Mouse (Mus musculus): ENCODE results near the gene Riok1. TPM values are rescaled to one million over a fixed set of nuclear protein-coding genes. Genes with fewer than 3 reads are reported as not detected.

Gene Riok1
- polyA plus RNA-seq, 1 experiment: 11.8 TPM

- H3K27me3 ChIP-seq (ENCODE audit: control insufficient read depth, insufficient read depth, insufficient read length): no peaks in the 10 kb centered on the region
- no peaks in the 10 kb centered on the region for H3K79me3 ChIP-seq (ENCODE audit: low read depth)
- H3K79me2 ChIP-seq (ENCODE audit: control insufficient read depth, insufficient read depth): no peaks in the 10 kb centered on the region
- no peak overlapping the region for H3ac ChIP-seq (ENCODE audit: control insufficient read depth, insufficient read length, low read depth)
- no peak for TF ChIP-seq CTCF (IDR thresholded peaks at IDR 0.05; ENCODE audit: control insufficient read depth, insufficient read depth, insufficient read length)
- no peak for TF ChIP-seq FOSL1 (IDR thresholded peaks at IDR 0.05; ENCODE audit: insufficient read depth, low read length, poor library complexity, severe bottlenecking)
- TF ChIP-seq MYOG (IDR thresholded peaks at IDR 0.05; ENCODE audit: control insufficient read depth, extremely low read depth, insufficient read length): no peak
- no peak for TF ChIP-seq USF1 (IDR thresholded peaks at IDR 0.05; ENCODE audit: low read depth)
- TF ChIP-seq MYOD1 (IDR thresholded peaks at IDR 0.05; ENCODE audit: control insufficient read depth, insufficient read length, low read depth): no peak
- no peak for TF ChIP-seq CEBPB (IDR thresholded peaks at IDR 0.05; ENCODE audit: low read depth)
- no peak for TF ChIP-seq MAX (IDR thresholded peaks at IDR 0.05)
- no peak overlapping the region for H3K4me3 ChIP-seq (ENCODE audit: insufficient read depth, poor library complexity, severe bottlenecking)
- H3K36me3 ChIP-seq (ENCODE audit: control insufficient read depth, insufficient read depth): no peaks in the 10 kb centered on the region
Measured at GRCm38 (mm10) chr13:38088008-38088407, 51.2 kb downstream of the Riok1 start.

DNA sequence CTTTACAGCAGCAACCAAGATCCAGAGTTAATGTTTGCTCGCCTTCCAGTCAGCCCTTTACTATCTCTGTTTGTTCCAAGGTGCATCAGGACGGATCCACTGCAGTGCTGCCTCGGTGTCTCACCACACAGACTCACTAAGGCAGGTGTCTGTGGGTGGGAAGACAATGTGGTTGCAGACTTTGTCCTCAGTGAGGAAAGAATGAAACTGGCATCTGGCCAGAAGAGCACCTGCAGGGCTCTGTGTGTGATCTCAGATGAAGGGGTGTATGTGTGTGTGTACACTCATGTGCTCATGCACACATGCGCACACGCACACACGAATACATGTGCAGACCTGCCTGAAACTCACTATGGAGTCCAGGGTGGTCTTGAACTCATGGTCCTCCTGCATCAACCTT lies 52.7 kb downstream of the Riok1 start:
- H3K27me3 ChIP-seq (ENCODE audit: control insufficient read depth, insufficient read depth, insufficient read length): no peaks in the 10 kb centered on the region
- TF ChIP-seq FOSL1 (IDR thresholded peaks at IDR 0.05; ENCODE audit: insufficient read depth, low read length, poor library complexity, severe bottlenecking) (no peak), CEBPB (IDR thresholded peaks at IDR 0.05; ENCODE audit: low read depth) (no peak), CTCF (IDR thresholded peaks at IDR 0.05; ENCODE audit: control insufficient read depth, insufficient read depth, insufficient read length) (no peak), USF1 (IDR thresholded peaks at IDR 0.05; ENCODE audit: low read depth) (no peak), MYOG (IDR thresholded peaks at IDR 0.05; ENCODE audit: control insufficient read depth, extremely low read depth, insufficient read length) (no peak), MAX (IDR thresholded peaks at IDR 0.05) (no peak), MYOD1 (IDR thresholded peaks at IDR 0.05; ENCODE audit: control insufficient read depth, insufficient read length, low read depth) (no peak)
- H3K79me3 ChIP-seq (ENCODE audit: low read depth): no peaks in the 10 kb centered on the region
- no peaks in the 10 kb centered on the region for H3K36me3 ChIP-seq (ENCODE audit: control insufficient read depth, insufficient read depth)
- H3K4me3 ChIP-seq (ENCODE audit: insufficient read depth, poor library complexity, severe bottlenecking): no peak overlapping the region
- H3K79me2 ChIP-seq (ENCODE audit: control insufficient read depth, insufficient read depth): no peaks in the 10 kb centered on the region
- no peak overlapping the region for H3ac ChIP-seq (ENCODE audit: control insufficient read depth, insufficient read length, low read depth)

DNA sequence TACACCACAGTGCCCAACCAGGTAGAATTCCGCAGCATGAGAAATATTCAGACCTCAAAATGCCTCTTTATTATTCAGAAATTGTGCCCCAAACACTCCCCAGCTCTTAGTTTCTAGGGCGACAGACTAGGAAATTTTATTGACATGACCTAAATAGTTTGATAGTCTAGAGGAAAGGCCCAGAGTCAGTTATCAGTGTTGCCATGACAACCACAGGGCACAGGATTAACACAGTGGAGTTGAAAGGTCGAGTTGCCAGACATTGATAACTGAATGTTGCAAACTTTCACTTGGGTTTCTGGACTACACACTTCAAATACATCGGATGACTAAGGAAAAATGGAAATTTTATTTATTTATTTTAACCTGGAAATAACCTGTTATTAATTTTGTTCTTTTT lies 53.1 kb downstream of the Riok1 start:
- no peak for TF ChIP-seq CEBPB (IDR thresholded peaks at IDR 0.05; ENCODE audit: low read depth)
- no peak for TF ChIP-seq USF1 (IDR thresholded peaks at IDR 0.05; ENCODE audit: low read depth)
- no peak for TF ChIP-seq MAX (IDR thresholded peaks at IDR 0.05)
- no peak for TF ChIP-seq MYOG (IDR thresholded peaks at IDR 0.05; ENCODE audit: control insufficient read depth, extremely low read depth, insufficient read length)
- TF ChIP-seq FOSL1 (IDR thresholded peaks at IDR 0.05; ENCODE audit: insufficient read depth, low read length, poor library complexity, severe bottlenecking): no peak
- TF ChIP-seq CTCF (IDR thresholded peaks at IDR 0.05; ENCODE audit: control insufficient read depth, insufficient read depth, insufficient read length): no peak
- no peak for TF ChIP-seq MYOD1 (IDR thresholded peaks at IDR 0.05; ENCODE audit: control insufficient read depth, insufficient read length, low read depth)
- no peaks in the 10 kb centered on the region for H3K79me3 ChIP-seq (ENCODE audit: low read depth)
- no peak overlapping the region for H3K4me3 ChIP-seq (ENCODE audit: insufficient read depth, poor library complexity, severe bottlenecking)
- no peak overlapping the region for H3ac ChIP-seq (ENCODE audit: control insufficient read depth, insufficient read length, low read depth)
- no peaks in the 10 kb centered on the region for H3K27me3 ChIP-seq (ENCODE audit: control insufficient read depth, insufficient read depth, insufficient read length)
- no peaks in the 10 kb centered on the region for H3K79me2 ChIP-seq (ENCODE audit: control insufficient read depth, insufficient read depth)
- no peaks in the 10 kb centered on the region for H3K36me3 ChIP-seq (ENCODE audit: control insufficient read depth, insufficient read depth)

DNA sequence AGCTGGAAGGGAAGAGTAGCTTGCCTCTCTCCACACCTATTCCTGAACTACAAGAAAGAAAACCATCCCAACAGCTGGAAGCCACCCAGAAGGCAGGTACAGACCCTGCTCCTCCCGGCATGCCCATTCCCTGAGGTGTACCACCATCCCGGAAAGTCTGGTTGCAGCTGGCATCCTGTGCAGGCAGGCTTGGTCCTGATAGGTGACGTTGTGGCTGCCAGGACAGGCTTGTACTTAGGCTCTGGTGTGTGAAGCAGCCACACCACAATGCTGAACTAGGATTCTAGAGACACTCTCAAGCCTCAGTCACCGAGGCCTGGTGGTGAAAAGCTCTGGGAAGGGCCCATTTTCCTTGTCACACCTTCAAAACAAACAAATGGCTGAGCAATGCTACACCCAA lies 59.4 kb downstream of the Riok1 start:
- Histone ChIP-seq H3K79me2 (ENCODE audit: control insufficient read depth, insufficient read depth) (no peaks in the 10 kb centered on the region), H3ac (ENCODE audit: control insufficient read depth, insufficient read length, low read depth) (no peak overlapping the region), H3K4me3 (ENCODE audit: insufficient read depth, poor library complexity, severe bottlenecking) (no peak overlapping the region), H3K79me3 (ENCODE audit: low read depth) (no peaks in the 10 kb centered on the region), H3K27me3 (ENCODE audit: control insufficient read depth, insufficient read depth, insufficient read length) (no peaks in the 10 kb centered on the region), H3K36me3 (ENCODE audit: control insufficient read depth, insufficient read depth) (no peaks in the 10 kb centered on the region)
- TF ChIP-seq MYOG (IDR thresholded peaks at IDR 0.05; ENCODE audit: control insufficient read depth, extremely low read depth, insufficient read length) (no peak), CTCF (IDR thresholded peaks at IDR 0.05; ENCODE audit: control insufficient read depth, insufficient read depth, insufficient read length) (no peak), FOSL1 (IDR thresholded peaks at IDR 0.05; ENCODE audit: insufficient read depth, low read length, poor library complexity, severe bottlenecking) (no peak), USF1 (IDR thresholded peaks at IDR 0.05; ENCODE audit: low read depth) (no peak), CEBPB (IDR thresholded peaks at IDR 0.05; ENCODE audit: low read depth) (no peak), MYOD1 (IDR thresholded peaks at IDR 0.05; ENCODE audit: control insufficient read depth, insufficient read length, low read depth) (no peak), MAX (IDR thresholded peaks at IDR 0.05) (no peak)

- Histone ChIP-seq H3K4me3 (ENCODE audit: insufficient read depth, poor library complexity, severe bottlenecking) (no peak overlapping the region), H3K79me3 (ENCODE audit: low read depth) (no peaks in the 10 kb centered on the region), H3K36me3 (ENCODE audit: control insufficient read depth, insufficient read depth) (no peaks in the 10 kb centered on the region), H3K27me3 (ENCODE audit: control insufficient read depth, insufficient read depth, insufficient read length) (no peaks in the 10 kb centered on the region), H3ac (ENCODE audit: control insufficient read depth, insufficient read length, low read depth) (no peak overlapping the region), H3K79me2 (ENCODE audit: control insufficient read depth, insufficient read depth) (no peaks in the 10 kb centered on the region)
- TF ChIP-seq MAX (IDR thresholded peaks at IDR 0.05) (no peak), CTCF (IDR thresholded peaks at IDR 0.05; ENCODE audit: control insufficient read depth, insufficient read depth, insufficient read length) (no peak), USF1 (IDR thresholded peaks at IDR 0.05; ENCODE audit: low read depth) (no peak), MYOG (IDR thresholded peaks at IDR 0.05; ENCODE audit: control insufficient read depth, extremely low read depth, insufficient read length) (no peak), MYOD1 (IDR thresholded peaks at IDR 0.05; ENCODE audit: control insufficient read depth, insufficient read length, low read depth) (no peak), CEBPB (IDR thresholded peaks at IDR 0.05; ENCODE audit: low read depth) (no peak)
Measured at GRCm38 (mm10) chr13:38103406-38103805, 66.6 kb downstream of the Riok1 start.

- H3K27me3 ChIP-seq (ENCODE audit: control insufficient read depth, insufficient read depth, insufficient read length): peaks cover 3% of the 10 kb centered on the region
- no peak overlapping the region for H3ac ChIP-seq (ENCODE audit: control insufficient read depth, insufficient read length, low read depth)
- TF ChIP-seq MYOG (IDR thresholded peaks at IDR 0.05; ENCODE audit: control insufficient read depth, extremely low read depth, insufficient read length) (no peak), FOSL1 (IDR thresholded peaks at IDR 0.05; ENCODE audit: insufficient read depth, low read length, poor library complexity, severe bottlenecking) (no peak), MAX (IDR thresholded peaks at IDR 0.05) (no peak), CEBPB (IDR thresholded peaks at IDR 0.05; ENCODE audit: low read depth) (no peak), CTCF (IDR thresholded peaks at IDR 0.05; ENCODE audit: control insufficient read depth, insufficient read depth, insufficient read length) (no peak), MYOD1 (IDR thresholded peaks at IDR 0.05; ENCODE audit: control insufficient read depth, insufficient read length, low read depth) (no peak), USF1 (IDR thresholded peaks at IDR 0.05; ENCODE audit: low read depth) (no peak)
- H3K36me3 ChIP-seq (ENCODE audit: control insufficient read depth, insufficient read depth): no peaks in the 10 kb centered on the region
- no peak overlapping the region for H3K4me3 ChIP-seq (ENCODE audit: insufficient read depth, poor library complexity, severe bottlenecking)
- H3K79me3 ChIP-seq (ENCODE audit: low read depth): no peaks in the 10 kb centered on the region
- no peaks in the 10 kb centered on the region for H3K79me2 ChIP-seq (ENCODE audit: control insufficient read depth, insufficient read depth)
Measured at GRCm38 (mm10) chr13:38104501-38104900, 67.7 kb downstream of the Riok1 start.
